Mouse (Mus musculus): ENCODE results near the gene Gle1. TPM values are rescaled to one million over a fixed set of nuclear protein-coding genes. Genes with fewer than 3 reads are reported as not detected.

Gene Gle1
- polyA plus RNA-seq, 1 experiment from 2014 or later, result 66.1 TPM

DNA sequence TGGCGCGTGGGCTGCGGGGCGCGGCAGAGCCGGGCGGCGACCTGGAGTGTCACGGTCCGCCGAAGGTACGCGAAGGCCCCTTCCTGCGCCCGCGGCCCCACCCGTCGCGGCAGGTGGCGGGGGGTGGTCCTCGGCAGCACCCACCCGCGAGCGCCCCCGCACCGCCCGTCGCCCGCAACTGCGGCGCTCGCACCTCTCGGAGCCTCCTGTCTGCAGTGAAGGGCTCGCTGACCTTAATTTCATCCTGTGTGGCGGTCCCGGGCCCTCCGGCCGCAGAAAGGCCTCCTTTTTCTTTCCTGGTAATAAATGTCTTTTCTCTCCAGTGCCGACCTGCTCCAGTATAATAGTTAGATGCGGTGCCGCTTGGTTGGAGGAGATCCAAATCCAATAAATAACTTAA is 30.7 kb downstream of the Gle1 start:
- Histone ChIP-seq H3K4me3 (replicated peaks) (peak overlapping the region; percentile 90), H3K9me3 (replicated peaks) (no peaks in the 10 kb centered on the region), H3K27me3 (replicated peaks) (no peaks in the 10 kb centered on the region), H3K4me1 (peaks cover 61% of the 10 kb centered on the region), H3K9ac (replicated peaks) (peak overlapping the region; percentile 100), H3K36me3 (peaks cover 22% of the 10 kb centered on the region), H3K4me2 (peak overlapping the region; percentile 71), H3K27ac (replicated peaks) (peak overlapping the region; percentile 99)
- peak; percentile 72 for ATAC-seq (ENCODE audit: low FRiP score)
- under 1% methylated on average over 26 of the region's 41 CpGs for WGBS

DNA sequence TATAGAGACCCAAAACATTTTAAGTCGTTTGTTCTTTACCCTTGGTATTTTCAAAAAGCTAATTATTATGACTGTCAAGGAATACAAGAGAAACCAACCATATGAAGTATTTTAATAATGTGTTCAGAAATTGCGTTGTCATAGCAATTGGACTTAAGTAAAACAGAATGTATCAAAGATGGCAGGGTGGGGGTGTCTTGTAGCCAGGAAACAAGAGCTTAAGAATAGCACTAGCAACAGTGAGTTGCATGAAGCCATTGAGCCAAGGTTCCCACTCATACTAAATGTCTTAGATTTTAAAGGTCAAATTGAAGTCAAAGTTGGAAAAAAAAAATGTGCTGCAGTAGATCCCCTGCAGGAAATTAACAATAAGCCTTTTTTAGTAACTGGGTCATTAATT is 31.6 kb downstream of the Gle1 start:
- Histone ChIP-seq H3K36me3 (peaks cover 24% of the 10 kb centered on the region), H3K9me3 (replicated peaks) (no peaks in the 10 kb centered on the region), H3K27ac (replicated peaks) (peak overlapping the region; percentile 99; the same call in 1 of the 2 replicates), H3K4me3 (replicated peaks) (peak overlapping the region; percentile 90), H3K4me1 (peaks cover 69% of the 10 kb centered on the region), H3K27me3 (replicated peaks) (no peaks in the 10 kb centered on the region), H3K9ac (replicated peaks) (peak overlapping the region; percentile 100), H3K4me2 (peak overlapping the region; percentile 71)
- WGBS, result 61% methylated on average over 2 of the region's 2 CpGs
- ATAC-seq (ENCODE audit: low FRiP score), result no peak

DNA sequence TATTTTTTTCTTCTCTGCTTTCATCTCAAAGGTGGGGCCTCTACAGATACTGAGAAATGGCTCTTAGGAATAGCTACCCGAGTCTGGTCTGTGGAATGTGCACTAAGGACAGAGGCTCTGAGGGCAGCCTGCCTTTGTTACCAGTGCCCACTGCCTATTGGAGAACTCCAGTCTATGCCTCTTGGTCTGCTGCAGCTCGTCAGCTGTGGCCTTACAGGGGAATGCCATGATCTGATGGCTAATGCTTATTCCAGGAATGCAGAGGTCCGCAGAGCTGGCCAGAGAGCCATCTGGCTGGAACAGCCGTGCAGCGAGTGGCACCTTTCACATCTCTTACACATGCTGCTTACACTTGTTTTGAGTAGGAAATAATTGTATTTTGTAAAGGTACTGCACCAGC is 32.5 kb downstream of the Gle1 start:
- Histone ChIP-seq H3K27ac (replicated peaks) (no peak overlapping the region), H3K4me2 (peak overlapping the region; percentile 71), H3K9ac (replicated peaks) (peak overlapping the region; percentile 100; the same call in 1 of the 2 replicates), H3K4me1 (peaks cover 77% of the 10 kb centered on the region), H3K4me3 (replicated peaks) (peak overlapping the region; percentile 90), H3K27me3 (replicated peaks) (no peaks in the 10 kb centered on the region), H3K36me3 (peaks cover 24% of the 10 kb centered on the region), H3K9me3 (replicated peaks) (no peaks in the 10 kb centered on the region)
- ATAC-seq (ENCODE audit: low FRiP score), result no peak
- WGBS, result 40% methylated on average over 5 of the region's 5 CpGs

DNA sequence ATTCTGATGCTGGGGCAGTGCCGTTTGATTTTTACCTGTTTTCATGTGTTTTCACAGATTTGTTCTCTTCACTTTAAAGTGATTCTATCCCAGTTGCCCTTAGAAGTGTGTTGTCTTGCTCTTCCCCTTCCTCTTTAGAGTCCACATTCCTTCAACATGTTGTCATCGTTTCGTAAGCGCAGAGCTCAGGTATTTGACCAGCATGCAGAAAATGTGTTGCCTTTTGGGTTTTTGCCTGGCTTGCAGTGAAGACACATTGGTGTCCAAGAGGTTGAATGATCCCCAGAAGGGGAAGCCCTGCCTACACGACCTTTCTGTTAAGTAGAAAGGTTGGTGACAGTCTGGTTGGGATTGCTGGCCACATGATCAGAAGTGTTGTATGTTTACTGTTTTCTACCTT is 33.4 kb downstream of the Gle1 start:
- WGBS, result 81% methylated on average over 5 of the region's 5 CpGs
- Histone ChIP-seq H3K4me1 (peaks cover 72% of the 10 kb centered on the region), H3K4me3 (replicated peaks) (peak overlapping the region; percentile 10; the same call in 1 of the 2 replicates), H3K9me3 (replicated peaks) (no peaks in the 10 kb centered on the region), H3K9ac (replicated peaks) (0 out of 2 replicates have a peak overlapping the region, but pooled peaks have one; percentile 5), H3K27ac (replicated peaks) (no peak overlapping the region), H3K4me2 (peak overlapping the region; percentile 71), H3K36me3 (peaks cover 24% of the 10 kb centered on the region), H3K27me3 (replicated peaks) (no peaks in the 10 kb centered on the region)
- no peak for ATAC-seq (ENCODE audit: low FRiP score)

DNA sequence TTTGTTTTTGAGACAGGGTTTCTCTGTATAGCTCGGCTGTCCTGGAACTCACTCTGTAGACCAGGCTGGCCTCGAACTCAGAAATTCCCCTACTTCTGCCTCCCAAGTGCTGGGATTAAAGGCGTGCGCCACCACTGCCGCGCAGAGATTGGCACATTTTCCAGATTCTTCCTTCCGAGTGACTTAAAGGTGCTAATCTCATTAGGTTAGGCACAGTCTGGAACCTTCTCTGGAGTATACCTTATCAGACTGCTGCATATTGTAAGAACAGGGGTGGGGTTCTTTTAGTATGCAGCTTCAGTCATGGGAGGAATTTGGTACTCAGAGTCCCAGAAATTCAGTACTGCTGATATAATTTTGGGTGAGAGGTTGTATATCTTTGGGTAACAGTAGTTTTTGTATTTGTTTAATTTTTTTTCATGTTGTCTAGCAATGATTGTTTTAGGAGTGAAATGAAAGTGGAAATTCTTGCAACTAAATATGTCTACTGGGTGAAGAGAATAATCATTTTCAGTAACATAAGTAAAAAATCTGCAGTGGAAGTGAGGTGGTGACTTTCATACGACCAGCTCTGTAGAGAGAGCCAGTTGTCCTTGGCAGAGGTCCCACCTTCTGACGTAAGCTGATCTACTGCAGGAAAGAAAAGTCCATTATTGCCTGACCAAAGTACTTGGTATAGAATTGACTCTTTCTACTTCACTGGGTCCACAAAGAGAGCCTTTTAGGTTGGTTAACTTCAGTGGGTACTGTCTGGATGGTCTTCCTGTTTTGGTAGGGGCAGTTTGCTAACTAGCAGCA is 36.8 kb downstream of the Gle1 start:
- Histone ChIP-seq H3K4me1 (peaks cover 73% of the 10 kb centered on the region), H3K27ac (replicated peaks) (peak overlapping the region; percentile 48), H3K27me3 (replicated peaks) (no peaks in the 10 kb centered on the region), H3K36me3 (peaks cover 36% of the 10 kb centered on the region), H3K9me3 (replicated peaks) (no peaks in the 10 kb centered on the region), H3K4me2 (peak overlapping the region; percentile 26; the same call in 1 of the 2 replicates), H3K9ac (replicated peaks) (no peak overlapping the region), H3K4me3 (replicated peaks) (no peak overlapping the region)
- no peak; the same call in 1 of the 2 replicates for ATAC-seq (ENCODE audit: low FRiP score)
- 82% methylated on average over 9 of the region's 9 CpGs for WGBS

DNA sequence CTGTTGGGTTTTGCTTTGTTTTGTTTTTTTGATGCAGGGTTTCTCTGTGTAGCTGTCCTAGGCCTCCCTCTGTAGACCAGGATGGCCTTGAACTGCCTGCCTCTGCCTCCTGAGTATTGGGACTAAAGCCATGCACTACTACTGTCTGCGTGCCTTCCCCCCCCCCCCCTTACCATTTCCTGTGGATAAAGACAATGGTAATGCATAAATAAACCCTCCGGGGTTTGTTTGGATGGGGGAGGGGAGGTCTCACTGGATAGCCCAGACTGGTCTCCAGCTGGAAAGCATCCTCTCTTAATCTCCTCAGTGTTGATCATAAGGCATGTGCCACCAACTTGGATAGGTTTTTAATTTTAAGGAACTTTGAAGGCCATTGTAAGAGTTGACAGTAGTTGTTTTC is 38.3 kb downstream of the Gle1 start:
- 7% methylated on average over 2 of the region's 2 CpGs for WGBS
- H3K9me3 ChIP-seq (replicated peaks), result no peaks in the 10 kb centered on the region
- no peak overlapping the region for H3K27ac ChIP-seq (replicated peaks)
- peaks cover 58% of the 10 kb centered on the region for H3K4me1 ChIP-seq
- H3K4me3 ChIP-seq (replicated peaks), result no peak overlapping the region
- no peak overlapping the region for H3K4me2 ChIP-seq
- no peak for ATAC-seq (ENCODE audit: low FRiP score)
- peaks cover 36% of the 10 kb centered on the region for H3K36me3 ChIP-seq
- H3K9ac ChIP-seq (replicated peaks), result no peak overlapping the region
- H3K27me3 ChIP-seq (replicated peaks), result no peaks in the 10 kb centered on the region

DNA sequence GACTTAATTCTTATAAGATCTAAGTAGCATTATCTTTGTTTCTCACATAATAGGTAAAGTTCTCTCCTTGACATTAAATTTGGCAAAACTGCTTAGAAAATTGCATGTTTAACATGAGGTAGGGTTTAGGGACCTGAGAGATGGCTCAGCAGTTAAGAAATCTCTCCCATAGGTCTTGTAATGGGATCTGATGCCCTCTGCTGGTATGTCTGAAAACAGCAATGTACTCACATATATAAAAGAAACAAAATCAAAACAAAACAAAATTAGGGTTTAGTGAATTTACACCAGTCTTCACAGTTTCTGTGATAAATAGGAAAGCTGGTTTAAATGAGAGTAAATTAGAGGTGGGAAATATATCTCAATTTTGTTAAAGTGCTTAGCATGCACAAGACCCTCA is 42.1 kb downstream of the Gle1 start:
- Histone ChIP-seq H3K9ac (replicated peaks) (no peak overlapping the region), H3K4me3 (replicated peaks) (no peak overlapping the region), H3K4me2 (no peak overlapping the region), H3K27me3 (replicated peaks) (no peaks in the 10 kb centered on the region), H3K9me3 (replicated peaks) (no peaks in the 10 kb centered on the region), H3K27ac (replicated peaks) (no peak overlapping the region), H3K4me1 (peaks cover 25% of the 10 kb centered on the region), H3K36me3 (peaks cover 50% of the 10 kb centered on the region)
- no peak for ATAC-seq (ENCODE audit: low FRiP score)

DNA sequence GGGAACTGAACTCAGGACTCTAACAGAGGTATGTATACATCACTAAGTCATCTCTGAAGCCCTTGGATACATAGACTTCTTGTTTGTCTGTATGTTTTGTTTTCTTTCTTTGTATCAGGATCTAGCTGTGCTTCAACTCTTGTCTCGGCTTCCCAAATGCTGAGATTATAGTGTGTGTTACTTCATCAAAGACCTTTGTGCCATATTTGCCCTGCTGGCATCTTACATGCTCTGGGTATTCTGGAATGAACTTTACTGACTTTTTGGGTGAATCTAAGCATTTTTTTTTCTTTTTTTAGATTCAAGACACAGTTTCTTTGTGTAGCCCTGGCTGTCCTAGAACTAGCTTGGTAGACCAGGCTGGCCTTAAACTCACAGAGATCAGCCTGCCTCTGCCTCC is 45.4 kb downstream of the Gle1 start:
- 93% methylated on average over 1 of the region's 1 CpGs for WGBS
- Histone ChIP-seq H3K4me1 (peaks cover 6% of the 10 kb centered on the region; the same call in 1 of the 2 replicates), H3K9me3 (replicated peaks) (no peaks in the 10 kb centered on the region), H3K27ac (replicated peaks) (no peak overlapping the region), H3K27me3 (replicated peaks) (no peaks in the 10 kb centered on the region), H3K36me3 (peaks cover 82% of the 10 kb centered on the region), H3K9ac (replicated peaks) (no peak overlapping the region), H3K4me2 (no peak overlapping the region), H3K4me3 (replicated peaks) (no peak overlapping the region)
- ATAC-seq (ENCODE audit: low FRiP score), result no peak

DNA sequence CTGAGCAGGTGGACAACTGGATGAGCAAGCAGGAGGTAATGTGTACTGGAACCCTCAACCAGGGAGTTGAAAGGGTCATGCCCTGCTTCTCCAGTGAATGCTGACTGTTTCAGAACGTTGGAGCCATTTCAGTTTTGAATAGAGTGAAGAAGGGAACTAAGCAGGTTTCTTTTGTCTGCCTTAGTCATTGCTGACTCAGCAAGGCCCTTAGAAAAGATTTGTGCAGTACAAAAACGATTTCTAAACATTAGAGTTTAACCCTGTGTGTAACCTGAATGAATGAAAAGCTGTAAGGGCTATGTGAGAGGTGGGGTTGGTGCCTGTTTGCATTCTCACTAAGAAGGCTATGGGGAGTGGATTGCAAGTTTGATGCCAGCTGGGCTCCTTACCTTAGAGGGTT is 56.7 kb downstream of the Gle1 start:
- Histone ChIP-seq H3K4me3 (replicated peaks) (no peak overlapping the region), H3K27ac (replicated peaks) (no peak overlapping the region), H3K27me3 (replicated peaks) (no peaks in the 10 kb centered on the region), H3K9ac (replicated peaks) (no peak overlapping the region), H3K9me3 (replicated peaks) (no peaks in the 10 kb centered on the region), H3K4me2 (no peak overlapping the region), H3K4me1 (no peaks in the 10 kb centered on the region), H3K36me3 (peaks cover 100% of the 10 kb centered on the region)
- 58% methylated on average over 2 of the region's 2 CpGs for WGBS
- ATAC-seq (ENCODE audit: low FRiP score), result no peak

DNA sequence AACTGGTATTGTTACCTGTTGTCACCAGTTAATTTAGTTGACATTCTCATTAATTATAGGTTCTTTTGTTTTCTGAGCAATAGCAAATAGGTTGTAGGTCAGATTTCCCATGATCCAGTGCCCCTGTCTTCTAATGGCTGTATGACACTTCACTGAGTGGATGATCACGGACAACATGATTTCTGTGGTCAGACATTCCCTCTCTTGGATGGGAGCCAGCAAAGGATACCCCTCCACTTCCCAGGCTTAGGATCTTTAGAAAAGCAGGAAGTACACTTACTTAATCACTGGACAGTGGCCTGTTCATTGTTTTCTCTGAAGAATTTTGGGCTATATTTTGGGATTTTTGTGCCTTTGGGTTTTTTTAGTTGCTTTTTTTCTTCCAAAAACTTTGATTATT is 73.9 kb downstream of the Gle1 start:
- Histone ChIP-seq H3K4me2 (no peak overlapping the region), H3K27ac (replicated peaks) (no peak overlapping the region), H3K36me3 (peaks cover 96% of the 10 kb centered on the region), H3K4me3 (replicated peaks) (no peak overlapping the region), H3K27me3 (replicated peaks) (no peaks in the 10 kb centered on the region), H3K9ac (replicated peaks) (no peak overlapping the region), H3K9me3 (replicated peaks) (no peaks in the 10 kb centered on the region), H3K4me1 (no peaks in the 10 kb centered on the region)
- WGBS, result 67% methylated on average over 1 of the region's 1 CpGs
- no peak for ATAC-seq (ENCODE audit: low FRiP score)

All from neural tube, embryonic 15.5 days (tissue).